Mouse (Mus musculus) cerebellum, adult 2 months (tissue): ENCODE measurements around the gene Crx. TPM values are rescaled to one million over a fixed set of nuclear protein-coding genes. Genes with fewer than 3 reads are reported as not detected.
A peak's percentile ranks its signal among the peaks of the same experiment; 100 is the strongest.

Experiments used
- DNase-seq, 2 experiments: peaks; one replicate each; pipeline ENCODE4 v3.0.0; 2021
- H3K27ac ChIP-seq: fragments of 200-500 bp; 2 replicates; pipeline ENCODE4 v1.5.1; 2012; ENCODE audit warnings: low read length, control low read depth, inconsistent platforms; ENCODE audit not compliant: insufficient read depth
- H3K27me3 ChIP-seq: fragments of 200-500 bp; 2 replicates; pipeline ENCODE4 v1.6.1; 2012; ENCODE audit warnings: inconsistent platforms, mild to moderate bottlenecking, low read length, moderate library complexity; ENCODE audit not compliant: control insufficient read depth, insufficient read depth
- H3K4me1 ChIP-seq: fragments of 200-500 bp; 2 replicates; pipeline ENCODE4 v1.6.1; 2011; ENCODE audit warnings: low read length; ENCODE audit not compliant: control insufficient read depth, insufficient read depth
- H3K4me3 ChIP-seq: fragments of 200-500 bp; replicated peaks from 2 replicates; pipeline ENCODE3; 2011; ENCODE audit warnings: mild to moderate bottlenecking, low read depth, low read length, control low read depth; ENCODE audit not compliant: insufficient read depth
- CTCF ChIP-seq: fragments of 200-500 bp; IDR thresholded peaks from 2 replicates; pipeline ENCODE4 v1.5.1; 2011; ENCODE audit warnings: low read depth, mild to moderate bottlenecking, control low read depth, low read length, moderate library complexity, borderline replicate concordance; ENCODE audit not compliant: insufficient read depth
- POLR2A ChIP-seq: fragments of 200-500 bp; IDR thresholded peaks from 2 replicates; pipeline ENCODE4 v1.6.1; 2011; ENCODE audit warnings: low read length, control low read depth, borderline replicate concordance; ENCODE audit not compliant: insufficient read depth
- WGBS: fragments of 180-500 bp; shearing (Covaris S2); methylation state at CpG from one replicate; pipeline ENCODE4 v1.1.7; 2018; 5-methylcytosine and 5-hydroxymethylcytosine counted together
- polyA plus RNA-seq: library from polyadenylated mRNA; depleted of rRNA; stranded (reverse); fragments of >200 nt; gene quantifications from 2 replicates; pipeline ENCODE4 v1.2.3, GENCODE M21; 2012

Crx gene
- polyA plus RNA-seq, 1 experiment: not detected

GRCm38 (mm10) chr7:15914751-15915150, 35.0 kb upstream of the Crx start:
- H3K27ac ChIP-seq: no peak overlapping the region
- TF ChIP-seq CTCF (no peak), POLR2A (no peak)
- H3K4me1 ChIP-seq: no peaks in the 10 kb centered on the region
- no peaks in the 10 kb centered on the region for H3K27me3 ChIP-seq
- WGBS: 87% methylated on average over 2 of the region's 2 CpGs
- no peak overlapping the region for H3K4me3 ChIP-seq
- DNase-seq: no peak

GRCm38 (mm10) chr7:15914252-15914651, 34.5 kb upstream of the Crx start:
- 31% methylated on average over 2 of the region's 2 CpGs for WGBS
- no peak overlapping the region for H3K27ac ChIP-seq
- peak in 1 of 2 experiments; percentile 38 for DNase-seq

GRCm38 (mm10) chr7:15912183-15912582, 32.4 kb upstream of the Crx start:
- Histone ChIP-seq H3K27me3 (no peaks in the 10 kb centered on the region), H3K27ac (no peak overlapping the region), H3K4me3 (no peak overlapping the region), H3K4me1 (no peaks in the 10 kb centered on the region; the same call in 1 of the 2 replicates)
- 2% methylated on average over 4 of the region's 4 CpGs for WGBS
- DNase-seq: peak; percentile 47 to 57
- no peak for TF ChIP-seq POLR2A
- TF ChIP-seq CTCF: peak; percentile 68

More at GRCm38 (mm10) chr7:15914252-15914651, 34.5 kb upstream of the Crx start:
- Histone ChIP-seq H3K4me3 (no peak overlapping the region), H3K4me1 (no peaks in the 10 kb centered on the region), H3K27me3 (no peaks in the 10 kb centered on the region)
- TF ChIP-seq POLR2A (no peak), CTCF (peak; percentile 56; the same call in 1 of the 2 replicates)

- 83% methylated on average over 5 of the region's 5 CpGs for WGBS
- H3K27ac ChIP-seq: no peak overlapping the region
- H3K4me3 ChIP-seq: no peak overlapping the region
- no peak for DNase-seq
- H3K4me1 ChIP-seq: no peaks in the 10 kb centered on the region; the same call in 1 of the 2 replicates
- no peak for TF ChIP-seq CTCF
- no peak for TF ChIP-seq POLR2A
- no peaks in the 10 kb centered on the region for H3K27me3 ChIP-seq
Observed at GRCm38 (mm10) chr7:15910521-15910920, 30.8 kb upstream of the Crx start.

GRCm38 (mm10) chr7:15907971-15908590, 28.3 kb upstream of the Crx start:
- H3K4me1 ChIP-seq: no peaks in the 10 kb centered on the region; the same call in 1 of the 2 replicates
- WGBS: 62% methylated on average over 8 of the region's 8 CpGs
- TF ChIP-seq POLR2A: no peak
- no peak for DNase-seq
- H3K27me3 ChIP-seq: no peaks in the 10 kb centered on the region
- H3K4me3 ChIP-seq: no peak overlapping the region
- H3K27ac ChIP-seq: no peak overlapping the region

- H3K4me3 ChIP-seq: no peak overlapping the region
- H3K27me3 ChIP-seq: no peaks in the 10 kb centered on the region
- TF ChIP-seq POLR2A (no peak), CTCF (no peak)
- WGBS: 67% methylated on average over 1 of the region's 1 CpGs
- H3K4me1 ChIP-seq: no peaks in the 10 kb centered on the region; the same call in 1 of the 2 replicates
- no peak for DNase-seq
- H3K27ac ChIP-seq: no peak overlapping the region
Observed at GRCm38 (mm10) chr7:15906602-15907001, 26.8 kb upstream of the Crx start.

GRCm38 (mm10) chr7:15905861-15906260, 26.1 kb upstream of the Crx start:
- no peaks in the 10 kb centered on the region for H3K27me3 ChIP-seq
- WGBS: 75% methylated on average over 7 of the region's 7 CpGs
- H3K4me3 ChIP-seq: no peak overlapping the region
- TF ChIP-seq CTCF: no peak
- no peak for TF ChIP-seq POLR2A
- no peak overlapping the region for H3K27ac ChIP-seq
- DNase-seq: no peak
- no peaks in the 10 kb centered on the region; the same call in 1 of the 2 replicates for H3K4me1 ChIP-seq

GRCm38 (mm10) chr7:15901366-15902048, 21.7 kb upstream of the Crx start:
- Histone ChIP-seq H3K27me3 (no peaks in the 10 kb centered on the region), H3K27ac (no peak overlapping the region), H3K4me3 (no peak overlapping the region), H3K4me1 (no peaks in the 10 kb centered on the region)
- WGBS: 81% methylated on average over 9 of the region's 9 CpGs
- TF ChIP-seq CTCF (no peak), POLR2A (no peak)
- no peak for DNase-seq
